Mouse (Mus musculus) adrenal gland, postnatal 36 days (tissue): ENCODE results near the gene Gm17349. TPM values are rescaled to one million over a fixed set of nuclear protein-coding genes. Genes with fewer than 3 reads are reported as not detected.
"Not testable (repeated sequence)": the region's sequence is repeated elsewhere in the genome, so short reads cannot be mapped to it uniquely, and the experiment has no call there.

Experiments used
- DNase-seq, 2 experiments: peaks; one replicate each; pipeline ENCODE4 v3.0.0; 2021; ENCODE audit warnings: mixed read lengths in 1 of 2
- long read RNA-seq, 2 experiments: library from polyadenylated mRNA; stranded (forward); transcript quantifications; one replicate each; pipeline ENCODE4 v2.0.0; 2021; ENCODE audit warnings: borderline sequencing depth in 2 of 2
- total RNA-seq, 2 experiments: library from RNA; stranded (reverse); gene quantifications; 2 replicates each; pipeline ENCODE4 v1.2.3; 2021

Gm17349 gene
- 10 to 100 TPM; 19.6 to 24.6 TPM for total RNA-seq
- long read RNA-seq, experiment 1, partial matches to known transcripts: 0 of 6 reads
- long read RNA-seq, experiment 1, other reads (novel, unspliced or antisense): 6 of 6 reads
- long read RNA-seq, experiment 2, partial matches to known transcripts: 0 of 7 reads
- long read RNA-seq, experiment 2, other reads (novel, unspliced or antisense): 7 of 7 reads

DNA sequence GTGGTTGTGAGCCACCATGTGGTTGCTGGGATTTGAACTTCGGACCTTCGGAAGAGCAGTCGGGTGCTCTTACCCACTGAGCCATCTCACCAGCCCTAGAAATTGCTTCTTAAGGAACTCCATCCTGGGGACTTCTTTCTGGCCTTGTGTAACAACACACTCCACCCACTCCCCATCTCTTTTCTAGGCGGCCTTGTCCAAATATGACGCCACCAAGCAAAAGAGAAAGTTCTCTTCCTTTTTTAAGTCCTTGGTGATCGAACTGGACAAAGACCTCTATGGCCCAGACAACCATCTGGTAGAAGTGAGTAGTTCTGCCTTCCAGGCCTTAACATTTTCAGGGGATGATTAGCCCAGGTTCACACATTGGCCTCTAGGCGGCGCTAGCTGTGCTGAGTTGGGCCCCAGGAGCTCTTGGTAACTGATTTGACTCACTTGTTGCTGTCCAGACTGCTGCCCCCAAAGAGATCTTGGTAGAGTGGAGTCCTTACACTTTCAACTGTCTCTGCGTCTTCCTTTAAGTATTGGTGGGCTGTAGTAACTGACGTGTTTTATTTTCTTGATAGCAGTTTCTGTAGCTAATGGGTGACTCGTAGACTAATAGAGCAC is at the start of gene Gm17349:
Gm17349 (minus strand) TSS at position 51 of the 609 bp plus-strand sequence.
- peak; percentile 83 for DNase-seq

DNA sequence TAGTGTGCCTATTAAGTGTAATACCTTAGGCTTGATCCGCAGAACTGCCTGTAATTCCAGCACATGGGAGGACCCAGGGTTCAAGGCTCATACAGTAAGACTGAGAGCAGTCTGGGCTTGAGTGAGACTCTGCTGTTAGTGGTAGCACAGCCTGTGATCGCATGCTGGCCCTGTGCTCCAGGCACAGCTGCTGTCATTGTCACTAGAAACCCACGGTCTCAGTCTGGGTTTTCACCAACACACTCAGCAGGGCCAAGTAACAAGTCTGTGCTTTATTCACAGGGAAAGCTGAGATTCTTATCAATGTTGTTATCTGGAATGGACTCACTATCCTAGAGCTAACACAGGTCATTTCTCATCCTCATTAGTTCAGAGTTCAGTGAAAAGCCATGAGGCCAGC is 48.9 kb upstream of the Gm17349 start:
- no peak for DNase-seq

DNA sequence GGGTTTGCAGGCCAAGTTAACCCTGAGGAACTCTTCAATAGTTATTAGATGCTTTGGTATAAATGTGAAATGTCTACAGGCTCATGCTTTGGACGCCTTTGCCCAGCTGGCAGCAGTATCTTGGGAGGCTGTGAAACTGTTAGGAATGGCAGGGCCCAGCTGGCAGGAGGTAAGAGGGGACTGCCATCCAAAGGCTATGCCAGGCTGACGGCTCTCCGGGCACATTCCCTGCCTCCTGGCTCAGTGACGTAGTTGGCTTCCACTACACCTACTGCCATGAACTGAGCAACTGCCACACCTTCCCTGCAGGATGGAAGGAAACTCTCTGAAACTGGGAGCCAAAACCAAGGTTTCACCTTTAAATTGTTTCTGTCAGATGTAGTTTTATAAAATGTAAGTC is 34.9 kb upstream of the Gm17349 start:
- no peak for DNase-seq

GRCm38 (mm10) chr15:99736675-99737074 is 31.4 kb upstream of the Gm17349 start:
- DNase-seq: no peak

DNA sequence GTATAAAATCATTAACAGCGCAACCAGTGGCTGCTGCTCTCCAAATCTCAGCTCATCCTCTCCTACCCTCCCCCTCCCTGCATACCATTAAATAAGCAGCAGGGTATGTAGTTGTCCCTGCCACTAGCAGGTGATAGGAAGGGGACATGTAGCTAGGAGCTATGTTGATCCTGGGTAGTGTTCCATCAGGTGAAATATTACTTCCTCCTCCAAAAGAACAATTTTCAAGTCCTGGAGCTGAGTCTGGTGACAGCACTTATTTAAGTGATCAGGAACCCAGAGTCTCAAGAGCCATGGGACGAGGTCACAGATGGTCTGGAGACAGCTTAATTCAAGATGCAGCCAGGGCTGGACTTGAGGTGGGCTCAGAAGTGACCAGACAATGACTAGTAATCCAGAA is 30.3 kb upstream of the Gm17349 start:
- peak; percentile 96 to 97 for DNase-seq

- no peak for DNase-seq
These were observed 27.9 kb upstream of the Gm17349 start for GRCm38 (mm10) chr15:99733186-99733585.

DNA sequence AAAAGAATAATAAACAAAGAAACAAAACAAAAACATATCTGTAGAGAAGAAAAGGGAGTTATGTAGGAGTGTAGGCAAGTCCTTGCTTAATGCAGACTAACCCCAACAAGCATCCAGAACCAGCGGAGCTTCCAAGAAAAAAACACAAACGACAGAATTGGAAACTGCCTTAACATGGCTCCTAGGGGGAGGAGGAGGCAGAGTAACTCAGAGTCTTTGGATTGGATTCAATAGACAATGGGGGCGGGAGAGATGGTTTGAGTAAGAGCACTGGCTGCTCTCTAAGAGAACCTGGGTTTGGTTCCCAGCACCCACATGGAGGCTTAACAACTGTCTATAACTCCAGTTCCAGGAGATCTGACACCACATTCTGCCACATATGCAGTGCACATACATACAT is 26.4 kb upstream of the Gm17349 start:
- no peak for DNase-seq

DNA sequence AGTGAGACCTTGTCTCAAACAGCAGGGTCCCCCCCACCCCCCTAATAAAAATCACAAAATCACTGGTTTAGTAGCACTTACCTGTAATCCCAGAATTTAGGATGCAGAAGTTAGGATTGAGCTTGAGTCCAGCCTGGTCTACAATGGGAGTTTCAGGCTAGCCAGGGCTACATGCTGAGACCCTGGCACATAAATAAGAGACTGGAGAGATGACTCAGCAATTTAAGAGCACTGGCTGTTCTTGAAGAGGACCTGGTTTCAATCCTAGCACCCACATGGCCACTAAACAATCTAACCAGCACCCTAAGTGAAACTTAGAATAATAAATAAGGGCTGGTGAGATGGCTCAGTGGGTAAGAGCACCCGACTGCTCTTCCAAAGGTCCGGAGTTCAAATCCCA is 25.9 kb upstream of the Gm17349 start:
- no peak for DNase-seq

- no peak for DNase-seq
These were observed 23.9 kb upstream of the Gm17349 start for GRCm38 (mm10) chr15:99729056-99729783.

DNA sequence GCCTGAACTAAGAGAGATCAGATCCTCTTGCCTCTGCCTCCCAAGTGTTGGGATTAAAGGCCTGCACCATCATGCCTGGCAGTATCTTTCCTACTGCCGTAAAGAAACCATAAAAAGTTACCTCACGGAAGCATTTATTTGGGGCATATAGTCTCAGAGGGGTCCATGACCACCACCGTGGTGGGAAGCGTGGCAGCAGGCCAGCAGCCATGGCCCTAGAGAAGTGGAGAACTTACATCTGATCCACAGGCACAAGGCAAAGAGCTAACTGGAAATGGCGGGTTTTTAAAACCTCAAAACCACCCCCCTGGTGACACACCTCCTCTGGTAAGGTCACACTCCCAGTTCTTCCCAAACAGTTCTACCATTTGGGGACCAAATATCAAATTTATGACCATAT is 22.9 kb upstream of the Gm17349 start:
- no peak for DNase-seq

DNA sequence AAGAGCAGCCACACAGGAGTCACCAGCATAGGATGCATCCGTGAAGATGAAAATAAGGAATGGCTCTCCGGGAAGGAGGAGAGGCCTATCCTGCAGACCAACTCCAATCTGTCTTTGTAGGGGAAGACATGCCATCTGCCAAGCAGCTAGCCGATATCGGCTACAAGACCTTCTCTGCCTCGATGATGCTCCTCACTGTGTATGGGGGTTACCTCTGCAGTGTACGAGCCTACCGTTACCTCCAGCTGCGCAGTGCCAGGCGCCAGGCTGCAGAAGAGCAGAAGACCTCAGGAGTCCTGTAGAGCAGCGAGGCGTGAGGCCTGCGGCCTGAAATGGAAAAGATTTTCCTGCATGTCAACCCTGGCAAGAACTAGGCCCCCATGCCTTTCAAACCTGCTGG is 22.2 kb upstream of the Gm17349 start:
- no peak for DNase-seq

GRCm38 (mm10) chr15:99727039-99727438 is 21.7 kb upstream of the Gm17349 start:
- not testable (repeated sequence) for DNase-seq

- no peak for DNase-seq
These were observed 21.3 kb upstream of the Gm17349 start for GRCm38 (mm10) chr15:99726549-99726948.

- peak; percentile 91 to 94 for DNase-seq
These were observed 20.3 kb upstream of the Gm17349 start, which contains the start of gene Cox14 for GRCm38 (mm10) chr15:99725341-99726155. TSS of gene Cox14 (plus strand) at chr15:99725618.

- peak; percentile 86 to 89 for DNase-seq
These were observed 19.2 kb upstream of the Gm17349 start for GRCm38 (mm10) chr15:99724292-99725021.

- peak; percentile 91 to 92 for DNase-seq
These were observed 18.4 kb upstream of the Gm17349 start for GRCm38 (mm10) chr15:99723515-99724291.

DNA sequence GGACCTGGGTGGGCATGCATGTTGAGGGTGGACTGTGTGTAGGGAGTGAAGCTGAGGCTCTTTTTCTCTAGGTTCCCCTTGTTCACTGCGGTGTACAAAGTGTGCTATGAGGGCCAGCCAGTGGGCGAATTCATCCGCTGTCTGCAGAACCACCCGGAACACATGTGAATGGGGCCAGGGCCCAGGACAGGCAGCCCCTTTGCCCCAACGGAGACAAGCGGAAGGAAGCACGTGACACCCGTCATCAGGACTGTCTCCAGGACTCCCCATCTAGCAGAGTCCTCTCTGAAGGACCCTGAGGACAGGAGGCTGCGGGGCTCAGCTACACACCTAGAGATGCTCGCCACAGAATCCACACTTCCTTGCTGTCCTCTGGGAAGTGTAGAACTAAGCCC is 17.8 kb upstream of the Gm17349 start:
- DNase-seq: no peak

DNA sequence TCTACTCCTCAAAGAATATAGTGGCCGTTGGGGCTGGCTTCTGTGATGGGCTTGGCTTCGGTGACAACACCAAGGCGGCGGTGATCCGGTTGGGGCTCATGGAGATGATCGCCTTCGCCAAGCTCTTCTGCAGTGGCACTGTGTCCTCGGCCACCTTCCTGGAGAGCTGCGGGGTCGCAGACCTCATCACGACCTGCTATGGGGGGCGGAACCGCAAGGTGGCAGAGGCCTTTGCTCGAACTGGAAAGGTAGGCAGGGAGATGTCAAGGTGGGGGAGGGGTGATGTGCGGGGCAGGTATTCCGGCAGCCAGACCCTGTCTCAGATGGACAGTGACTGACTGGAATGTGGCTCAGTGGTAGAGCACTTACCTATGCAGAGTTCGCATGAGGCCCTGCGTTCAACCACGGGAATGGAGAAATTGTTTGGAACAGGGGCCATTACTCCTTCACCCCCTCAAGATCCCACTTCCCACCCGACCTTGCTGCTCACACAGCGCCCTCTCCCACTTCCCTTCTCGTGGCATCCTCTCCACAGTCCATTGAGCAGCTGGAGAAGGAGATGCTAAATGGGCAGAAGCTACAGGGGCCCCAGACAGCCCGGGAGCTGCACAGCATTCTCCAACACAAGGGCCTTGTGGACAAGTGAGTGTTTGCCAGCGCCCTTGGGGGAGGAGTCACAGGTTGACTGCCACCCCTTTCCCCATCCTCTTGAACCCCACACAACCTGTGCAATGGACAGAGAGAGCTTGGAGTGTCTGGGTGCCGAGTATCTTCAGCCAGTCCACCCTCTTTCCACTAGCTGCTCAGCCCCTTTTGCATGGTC is 16.8 kb upstream of the Gm17349 start:
- DNase-seq: peak in 1 of 2 experiments; percentile 54

DNA sequence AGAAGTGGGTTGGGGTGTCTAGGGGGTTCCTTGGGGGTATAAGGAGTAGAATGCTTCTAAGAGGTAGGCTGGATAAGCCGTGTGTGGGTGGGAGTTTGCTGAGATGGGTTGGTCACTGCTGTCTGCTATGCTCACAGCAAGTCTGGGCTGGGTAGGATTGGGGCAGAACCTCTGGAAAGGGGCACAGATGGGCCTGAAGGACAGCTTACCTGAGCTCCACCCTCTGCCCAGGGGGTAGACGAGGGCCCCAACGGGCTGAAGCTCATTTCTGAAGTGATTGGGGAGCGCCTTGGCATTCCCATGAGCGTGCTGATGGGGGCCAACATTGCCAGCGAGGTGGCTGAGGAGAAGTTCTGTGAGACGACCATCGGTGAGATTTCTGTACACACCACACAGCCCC is 14.6 kb upstream of the Gm17349 start:
- no peak for DNase-seq

- peak; percentile 43 to 45 for DNase-seq
These were observed 13.3 kb upstream of the Gm17349 start for GRCm38 (mm10) chr15:99718461-99719021.
